Mouse (Mus musculus) T-helper 1 cell (primary cell): Measurements from ENCODE around the gene Slain2.

ENCODE experiments used
- in situ Hi-C: fragments of 300-600 bp; cut with MboI, MseI; formaldehyde crosslinking; loops from one replicate; pipeline ENCODE4 v1.15.1; 2025; ENCODE audit warnings: high pct_unique_total_duplicates

The Slain2 gene

GRCm38 (mm10) chr5:72913648-72914557 lies at the start of gene Slain2:
Gene Slain2 (plus strand): TSS chr5:72914304.
- in situ Hi-C loops: no loop called here

- in situ Hi-C loops: no loop called here
Observed at GRCm38 (mm10) chr5:72864654-72865178, 49.4 kb upstream of the Slain2 start.

GRCm38 (mm10) chr5:72866260-72866905 lies 47.7 kb upstream of the Slain2 start:
- in situ Hi-C loops: no loop called here

- in situ Hi-C loops: no loop called here
Observed at GRCm38 (mm10) chr5:72867036-72867672, 47.0 kb upstream of the Slain2 start.

GRCm38 (mm10) chr5:72868091-72868875 lies 45.8 kb upstream of the Slain2 start, which contains the start of gene Tec:
Gene Tec (minus strand): TSS chr5:72868483.
- in situ Hi-C loops: no loop called here

GRCm38 (mm10) chr5:72869779-72870608 lies 44.1 kb upstream of the Slain2 start:
- in situ Hi-C loops: no loop called here

- in situ Hi-C loops: no loop called here
Observed at GRCm38 (mm10) chr5:72871114-72871513, 43.0 kb upstream of the Slain2 start.

GRCm38 (mm10) chr5:72879736-72880135 lies 34.4 kb upstream of the Slain2 start:
- in situ Hi-C loops: no loop called here

GRCm38 (mm10) chr5:72881748-72882411 lies 32.2 kb upstream of the Slain2 start:
- in situ Hi-C loops: no loop called here

- in situ Hi-C loops: no loop called here
Observed at GRCm38 (mm10) chr5:72882412-72882765, 31.7 kb upstream of the Slain2 start.

- in situ Hi-C loops: no loop called here
Observed at GRCm38 (mm10) chr5:72883706-72884105, 30.4 kb upstream of the Slain2 start.

GRCm38 (mm10) chr5:72886458-72887222 lies 27.5 kb upstream of the Slain2 start:
- in situ Hi-C loops: no loop called here

- in situ Hi-C loops: no loop called here
Observed at GRCm38 (mm10) chr5:72888260-72888659, 25.8 kb upstream of the Slain2 start.

GRCm38 (mm10) chr5:72891534-72891933 lies 22.6 kb upstream of the Slain2 start:
- in situ Hi-C loops: loop anchor here (10.0 kb wide), 1 partner anchor 493 kb away; no protein-coding TSS in a partner anchor

GRCm38 (mm10) chr5:72893987-72894386 lies 20.1 kb upstream of the Slain2 start:
- in situ Hi-C loops: loop anchor here (10.0 kb wide), 1 partner anchor 491 kb away; no protein-coding TSS in a partner anchor

- in situ Hi-C loops: loop anchor here (10.0 kb wide), 1 partner anchor 490 kb away; no protein-coding TSS in a partner anchor
Observed at GRCm38 (mm10) chr5:72895261-72895660, 18.8 kb upstream of the Slain2 start.

GRCm38 (mm10) chr5:72896478-72897279 lies 17.4 kb upstream of the Slain2 start:
- in situ Hi-C loops: loop anchor here (10.0 kb wide), 1 partner anchor 488 kb away; no protein-coding TSS in a partner anchor

GRCm38 (mm10) chr5:72897998-72898397 lies 16.1 kb upstream of the Slain2 start:
- in situ Hi-C loops: loop anchor here (10.0 kb wide), 1 partner anchor 487 kb away; no protein-coding TSS in a partner anchor
